Mouse (Mus musculus): ENCODE measurements around the gene Acap1. TPM values are rescaled to one million over a fixed set of nuclear protein-coding genes. Genes with fewer than 3 reads are reported as not detected.
"Not testable (repeated sequence)": the region's sequence is repeated elsewhere in the genome, so short reads cannot be mapped to it uniquely, and the experiment has no call there.

Acap1 gene
- polyA plus RNA-seq, 1 experiment = 0.24 TPM

GRCm38 (mm10) chr11:69878399-69878798 is 16.9 kb downstream of the Acap1 start:
- DNase-seq (ENCODE audit: extremely low spot score in 1 of 2, low spot score in 1 of 2) = no peak

GRCm38 (mm10) chr11:69877878-69878277 is 17.5 kb downstream of the Acap1 start, which contains the start of gene Tmem95:
Tmem95 (minus strand) TSS chr11:69878018.
- DNase-seq (ENCODE audit: extremely low spot score in 1 of 2, low spot score in 1 of 2) = no peak

GRCm38 (mm10) chr11:69876867-69877266 is 18.5 kb downstream of the Acap1 start:
- DNase-seq (ENCODE audit: extremely low spot score in 1 of 2, low spot score in 1 of 2) = peak in 1 of 2 experiments; percentile 85

GRCm38 (mm10) chr11:69876186-69876585 is 19.2 kb downstream of the Acap1 start:
- DNase-seq (ENCODE audit: extremely low spot score in 1 of 2, low spot score in 1 of 2) = no peak

DNA sequence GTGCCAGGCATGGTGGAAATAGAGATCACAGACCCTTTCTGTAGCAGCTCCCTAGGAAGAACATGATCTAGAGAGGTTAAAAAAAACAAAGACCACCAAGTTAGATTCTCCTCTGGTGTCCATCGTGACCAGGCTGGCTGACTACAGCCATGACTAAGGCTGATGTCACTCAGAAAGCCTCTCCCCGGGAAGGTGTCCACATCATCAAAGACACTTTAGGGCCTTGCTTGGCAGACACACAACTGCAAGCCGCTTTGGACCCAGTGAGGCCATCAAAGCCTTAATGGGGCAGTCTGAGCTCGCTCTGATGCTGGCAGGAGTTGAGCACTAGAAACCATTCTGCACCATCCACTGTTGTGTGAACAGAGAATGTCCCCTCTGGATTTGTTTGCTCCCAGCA is 22.9 kb downstream of the Acap1 start:
- DNase-seq (ENCODE audit: extremely low spot score in 1 of 2, low spot score in 1 of 2) = no peak

DNA sequence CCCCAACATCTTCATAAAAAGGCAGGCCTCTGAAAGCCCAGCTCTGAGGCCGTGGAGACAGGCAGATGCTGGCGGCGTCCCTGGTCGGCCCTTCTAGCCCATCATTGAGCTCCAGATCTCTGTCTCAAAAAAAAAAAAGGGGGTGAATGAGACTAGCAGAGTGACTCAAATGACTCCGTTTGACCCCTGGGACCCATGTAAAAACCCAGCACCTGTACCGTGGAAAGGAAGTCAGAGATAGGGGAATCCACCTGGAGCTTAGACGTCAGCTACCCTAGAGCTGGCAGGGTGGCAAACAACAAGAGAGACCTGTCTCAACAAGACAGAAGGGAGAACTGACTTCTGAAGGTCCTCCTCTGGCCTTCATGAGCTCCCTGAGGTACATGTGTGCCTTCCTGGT is 23.5 kb downstream of the Acap1 start:
- DNase-seq (ENCODE audit: extremely low spot score in 1 of 2, low spot score in 1 of 2) = no peak

DNA sequence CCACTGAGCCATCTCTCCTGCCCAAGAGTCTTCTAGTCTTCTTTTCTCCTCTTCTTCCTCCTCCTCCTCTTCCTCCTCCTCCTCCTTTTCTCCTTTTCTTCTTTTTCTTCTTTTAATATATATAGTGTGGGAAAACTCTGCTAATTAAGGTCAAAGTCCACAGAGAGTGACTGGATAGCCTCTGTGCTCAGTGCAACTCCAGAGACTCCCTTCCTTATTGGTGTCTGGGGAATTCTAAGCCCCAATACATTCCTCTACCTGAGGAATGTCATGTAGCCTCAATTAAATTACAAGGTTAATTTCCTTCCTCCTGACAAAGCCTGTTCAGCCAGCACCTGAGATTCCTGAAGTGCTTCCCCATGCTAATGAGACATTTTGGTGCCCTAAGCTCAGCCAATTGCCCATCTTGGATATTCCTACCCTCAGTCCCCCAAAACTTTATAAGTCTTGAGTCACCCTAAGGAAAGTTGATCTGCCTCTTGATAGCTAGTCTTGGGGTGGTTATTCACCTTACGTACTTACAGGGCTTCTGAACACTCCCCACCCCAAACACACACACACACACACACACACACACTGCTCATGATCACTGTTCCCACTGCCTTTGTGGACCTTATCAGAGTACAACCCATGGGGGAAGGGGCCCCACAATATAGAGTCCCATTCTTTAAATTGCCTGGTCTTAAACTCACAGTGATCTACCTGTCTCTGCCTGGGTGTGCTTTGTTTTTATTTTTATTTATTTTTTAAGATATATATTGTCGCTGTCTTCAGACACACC is 24.9 kb downstream of the Acap1 start:
- no peak for DNase-seq (ENCODE audit: extremely low spot score in 1 of 2, low spot score in 1 of 2)

GRCm38 (mm10) chr11:69867335-69867734 is 28.0 kb downstream of the Acap1 start:
- DNase-seq (ENCODE audit: extremely low spot score in 1 of 2, low spot score in 1 of 2) = no peak

GRCm38 (mm10) chr11:69865561-69865960 is 29.8 kb downstream of the Acap1 start:
- no peak for DNase-seq (ENCODE audit: extremely low spot score in 1 of 2, low spot score in 1 of 2)

DNA sequence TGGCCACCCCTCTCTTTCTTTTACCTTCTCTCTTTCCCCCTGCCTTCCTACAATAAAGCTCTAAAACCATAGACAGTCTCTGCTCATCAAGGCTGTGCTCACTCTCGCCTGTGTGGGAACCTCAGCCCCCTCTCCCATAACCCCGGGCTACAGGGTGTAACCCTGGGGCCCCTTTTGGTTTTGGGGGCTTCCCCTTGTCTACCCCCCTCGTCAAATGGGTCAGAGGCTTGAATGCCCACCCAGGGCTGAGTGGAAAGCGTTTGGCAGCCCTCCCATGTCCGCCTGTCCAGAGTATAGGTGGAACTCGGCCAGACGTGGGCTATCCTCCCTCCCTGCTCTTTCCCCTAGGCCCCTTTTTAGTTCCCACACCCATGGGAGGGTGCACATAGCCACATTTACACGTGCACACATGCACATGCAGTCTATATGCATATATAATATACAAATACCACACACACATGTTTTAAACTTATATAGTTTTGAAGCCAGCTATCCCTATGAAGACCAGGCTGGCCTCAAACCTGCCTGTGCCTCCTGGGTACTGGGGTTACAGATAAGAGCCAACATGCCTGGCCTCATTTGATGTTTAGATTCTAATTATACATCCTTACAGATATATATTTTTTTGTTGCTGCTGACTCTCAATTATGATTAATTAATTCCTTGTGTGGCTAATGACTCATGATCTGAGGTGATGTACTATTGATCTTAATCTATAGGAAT is 31.0 kb downstream of the Acap1 start:
- DNase-seq (ENCODE audit: extremely low spot score in 1 of 2, low spot score in 1 of 2) = no peak

- not testable (repeated sequence) for DNase-seq (ENCODE audit: extremely low spot score in 1 of 2, low spot score in 1 of 2)
These were observed 31.6 kb downstream of the Acap1 start for GRCm38 (mm10) chr11:69863729-69864128.

DNA sequence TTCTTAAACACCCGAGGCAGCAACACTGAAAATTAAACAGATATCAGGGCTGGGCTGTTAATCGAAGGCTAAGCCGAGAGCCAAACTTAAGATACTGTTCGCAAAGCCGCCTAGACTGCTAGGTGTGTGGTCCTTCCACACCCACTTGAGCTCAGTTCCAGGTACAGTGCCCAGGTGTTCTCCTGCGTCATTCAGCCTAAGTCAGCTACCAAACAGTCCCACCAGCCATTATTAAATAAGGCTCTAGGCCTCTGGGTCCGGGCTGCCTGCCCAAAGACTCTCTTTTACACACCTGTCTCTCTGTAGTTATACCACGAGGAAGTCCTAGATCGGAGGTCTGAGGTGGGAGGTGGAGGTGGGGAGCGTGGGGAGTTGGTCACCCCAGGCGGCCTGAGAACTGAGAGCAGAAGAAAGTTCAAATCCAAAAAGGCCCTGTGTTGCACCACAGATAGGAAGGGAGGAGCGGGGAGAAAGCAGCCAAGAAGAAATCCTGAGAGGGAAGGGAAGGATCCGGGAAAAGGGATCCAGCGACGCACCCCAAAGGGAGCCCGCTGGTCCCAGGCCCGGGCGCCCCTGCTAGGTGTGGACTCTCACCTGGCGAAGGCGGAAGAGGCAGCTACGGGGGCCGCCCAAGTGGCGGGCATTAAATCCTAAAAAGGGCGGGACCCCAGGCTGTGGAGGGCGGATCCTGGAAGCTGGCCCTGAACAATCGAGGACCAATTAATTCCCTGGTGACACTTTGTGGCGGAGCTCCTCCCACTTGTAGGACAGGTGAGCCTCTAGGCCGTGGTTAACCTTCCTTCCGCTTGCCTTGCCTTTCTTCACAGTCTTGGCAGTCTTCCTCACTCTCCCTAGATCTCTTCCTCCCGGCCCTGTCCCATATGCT is 37.0 kb downstream of the Acap1 start, which contains the start of gene Tnk1:
Tnk1 (minus strand) TSS at position 618 of the 886 bp plus-strand sequence.
- DNase-seq (ENCODE audit: extremely low spot score in 1 of 2, low spot score in 1 of 2) = no peak

GRCm38 (mm10) chr11:69855347-69855746 is 40.0 kb downstream of the Acap1 start:
- no peak for DNase-seq (ENCODE audit: extremely low spot score in 1 of 2, low spot score in 1 of 2)

- DNase-seq (ENCODE audit: extremely low spot score in 1 of 2, low spot score in 1 of 2) = no peak
These were observed 40.7 kb downstream of the Acap1 start for GRCm38 (mm10) chr11:69854680-69855079.

GRCm38 (mm10) chr11:69853994-69854393 is 41.3 kb downstream of the Acap1 start:
- DNase-seq (ENCODE audit: extremely low spot score in 1 of 2, low spot score in 1 of 2) = no peak

- no peak for DNase-seq (ENCODE audit: extremely low spot score in 1 of 2, low spot score in 1 of 2)
These were observed 44.6 kb downstream of the Acap1 start for GRCm38 (mm10) chr11:69850754-69851153.

GRCm38 (mm10) chr11:69849884-69850283 is 45.5 kb downstream of the Acap1 start:
- DNase-seq (ENCODE audit: extremely low spot score in 1 of 2, low spot score in 1 of 2) = no peak

GRCm38 (mm10) chr11:69849128-69849527 is 46.2 kb downstream of the Acap1 start:
- DNase-seq (ENCODE audit: extremely low spot score in 1 of 2, low spot score in 1 of 2) = no peak

DNA sequence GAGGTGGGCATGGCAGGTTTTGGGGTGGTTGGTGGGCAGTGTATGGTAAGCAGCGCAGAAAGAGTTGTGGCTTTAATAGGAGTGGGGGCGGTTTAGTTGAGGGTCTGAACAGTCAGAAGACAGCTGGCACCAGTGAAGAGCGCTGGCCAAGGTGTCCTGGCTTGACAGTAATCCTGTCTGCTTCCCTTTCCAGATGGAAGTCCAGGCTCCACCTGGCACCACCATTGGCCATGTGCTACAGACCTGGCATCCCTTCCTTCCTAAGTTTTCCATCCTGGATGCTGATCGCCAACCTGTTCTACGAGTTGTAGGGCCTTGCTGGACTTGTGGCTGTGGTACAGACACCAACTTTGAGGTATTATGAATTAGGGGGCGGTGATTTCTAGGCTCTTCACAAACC is 47.3 kb downstream of the Acap1 start:
- no peak for DNase-seq (ENCODE audit: extremely low spot score in 1 of 2, low spot score in 1 of 2)

DNA sequence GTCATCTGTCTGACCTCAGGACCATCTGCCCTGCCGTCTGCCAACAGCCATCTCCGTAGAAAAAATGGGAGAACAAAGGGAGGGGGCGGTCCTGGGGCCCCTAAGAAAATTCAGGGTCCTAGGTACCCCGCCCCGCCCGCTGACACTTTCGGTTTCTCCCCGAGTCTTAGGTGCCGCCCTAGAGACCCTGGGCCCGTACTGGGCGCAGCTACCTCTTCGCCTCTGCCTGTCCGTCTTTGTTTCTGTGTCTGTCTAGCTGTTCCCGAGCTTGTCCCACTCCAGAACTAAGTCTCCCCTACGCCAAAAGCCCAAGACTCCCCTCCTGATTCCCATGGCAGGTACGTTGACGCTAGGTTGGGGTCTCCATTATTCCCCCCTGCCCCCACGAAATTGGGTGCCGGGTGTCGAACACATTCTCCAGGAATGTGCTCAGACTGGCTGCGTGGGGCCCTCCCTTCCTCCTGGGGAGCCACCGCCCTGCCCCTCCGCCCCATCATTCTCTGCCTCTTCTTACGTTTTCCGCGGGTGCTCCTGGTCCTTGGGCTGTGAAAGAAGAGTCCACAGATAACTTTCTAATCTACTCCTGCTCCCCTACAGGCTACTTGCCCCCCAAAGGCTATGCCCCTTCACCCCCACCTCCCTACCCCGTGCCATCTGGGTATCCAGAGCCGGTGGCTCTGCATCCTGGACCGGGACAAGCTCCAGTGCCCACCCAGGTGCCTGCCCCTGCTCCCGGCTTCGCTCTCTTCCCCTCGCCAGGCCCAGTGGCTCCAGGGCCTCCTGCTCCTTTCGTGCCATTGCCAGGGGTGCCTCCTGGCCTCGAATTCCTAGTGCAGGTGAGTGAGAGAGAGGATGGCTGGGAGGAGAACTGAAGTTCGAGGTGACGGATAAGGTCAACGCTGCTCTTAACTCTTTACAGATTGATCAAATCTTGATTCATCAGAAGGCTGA is 48.3 kb downstream of the Acap1 start:
- DNase-seq (ENCODE audit: extremely low spot score in 1 of 2, low spot score in 1 of 2) = no peak
